ENCODE assay signal across 8 mouse cellular contexts in genomic region chr8:69395050-69395789, GRCm38 (mm10). TPM values are rescaled to one million over a fixed set of nuclear protein-coding genes. Genes with fewer than 3 reads are reported as not detected.
DNase-seq lines count a peak whose midpoint lies in the region; ATAC-seq and TF ChIP-seq lines count a peak whose summit lies in the region.

No protein-coding gene starts in this region.

- H3K9ac ChIP-seq in lung, embryonic 15.5 days = peak overlapping the region; percentile 94

- WGBS in hindbrain, embryonic 10.5 days = 2% methylated on average over 26 of the region's 26 CpGs
- under 1% methylated on average over 26 of the region's 26 CpGs for WGBS in lung, embryonic 15.5 days
- whole genome bisulfite sequencing in olfactory bulb, adult 2 months = under 1% methylated on average over 26 of the region's 26 CpGs

- peak overlapping the region; percentile 75 for H3K4me3 ChIP-seq in hindbrain, embryonic 10.5 days
- H3K4me3 ChIP-seq in lung, embryonic 15.5 days = peak overlapping the region; percentile 86
- H3K4me3 ChIP-seq in olfactory bulb, adult 2 months (ENCODE audit: insufficient read depth, low read depth, low read length) = peak overlapping the region; percentile 88

- no peaks in the 10 kb centered on the region for H3K27me3 ChIP-seq in hindbrain, embryonic 10.5 days (ENCODE audit: insufficient read depth, poor library complexity, severe bottlenecking)
- H3K27me3 ChIP-seq in lung, embryonic 15.5 days = no peaks in the 10 kb centered on the region

- peak; percentile 93 for DNase-seq in Muller cell, postnatal 12 days (ENCODE audit: inconsistent ontology term)
- peak; percentile 91 for DNase-seq in cerebellum, adult 8-10 months
- DNase-seq in frontal cortex, adult 2 months (ENCODE audit: extremely low spot score in 1 of 2, low spot score in 1 of 2) = peak; percentile 89 to 96
- peak; percentile 91 for DNase-seq in hindbrain, embryonic 10.5 days (ENCODE audit: low spot score)
- DNase-seq in layer of hippocampus, adult 9-10 months (ENCODE audit: low spot score) = peak; percentile 91
- DNase-seq in thymus, adult 18-20 months = peak; percentile 75 to 80

- TF ChIP-seq CTCF in olfactory bulb, adult 2 months (IDR thresholded peaks at IDR 0.05; ENCODE audit: insufficient read depth, low read depth, low read length) = no peak

- peak; percentile 98 for ATAC-seq in lung, embryonic 15.5 days (ENCODE audit: borderline replicate concordance, extremely low read depth, low FRiP score, low TSS enrichment)

- peaks cover 42% of the 10 kb centered on the region for H3K9me3 ChIP-seq in hindbrain, embryonic 10.5 days
- 0 out of 2 replicates have a peak, but pooled peaks cover 4% of the 10 kb centered on the region for H3K9me3 ChIP-seq in lung, embryonic 15.5 days

- H3K27ac ChIP-seq in hindbrain, embryonic 10.5 days = peak overlapping the region; percentile 97
- H3K27ac ChIP-seq in lung, embryonic 15.5 days = peak overlapping the region; percentile 98
- peak overlapping the region; percentile 91 for H3K27ac ChIP-seq in olfactory bulb, adult 2 months (ENCODE audit: insufficient read depth, low read depth, low read length)

- peak overlapping the region; percentile 63 for H3K4me2 ChIP-seq in lung, embryonic 15.5 days

- TF ChIP-seq POLR2A in olfactory bulb, adult 2 months (IDR thresholded peaks at IDR 0.05; ENCODE audit: insufficient read depth, low read depth, low read length) = peak; percentile 57

- H3K36me3 ChIP-seq in hindbrain, embryonic 10.5 days = peaks cover 42% of the 10 kb centered on the region
- H3K36me3 ChIP-seq in lung, embryonic 15.5 days = 0 out of 2 replicates have a peak, but pooled peaks cover 8% of the 10 kb centered on the region

- peaks cover 24% of the 10 kb centered on the region for H3K4me1 ChIP-seq in hindbrain, embryonic 10.5 days (replicated peaks)
- H3K4me1 ChIP-seq in lung, embryonic 15.5 days = peaks cover 9% of the 10 kb centered on the region; the same call in 1 of the 2 replicates
- H3K4me1 ChIP-seq in olfactory bulb, adult 2 months (ENCODE audit: control insufficient read depth, insufficient read depth, low read length) = peaks cover 7% of the 10 kb centered on the region; the same call in 1 of the 2 replicates

RNA-seq across cellular contexts. Expression of gene Gm9495, which starts 58.1 kb away (rescaled TPM):
- 0.15 and 0.16 TPM in 2 replicates for polyA plus RNA-seq in frontal cortex, adult 2 months (2012; rRNA removed)
- polyA plus RNA-seq in hindbrain, embryonic 10.5 days (2016; fragmentation: Nextera tagmentation; extraction: Ambion mirVana) = not detected in 2 replicates
- not detected in 2 replicates for polyA plus RNA-seq in lung, embryonic 15.5 days (2015; fragmentation: Nextera tagmentation; extraction: Ambion mirVana)
- polyA plus RNA-seq in olfactory bulb, adult 2 months (2012; ENCODE audit: insufficient read depth, insufficient read length, low replicate concordance, missing spikeins) = not detected in 2 replicates

Comparison
In these comparisons a context has a peak if more than half of its experiments do, and no peak if none do; other contexts are left out.
1. Peak in every context shown above with its lines: DNase-seq, ATAC-seq, H3K4me3 ChIP-seq and H3K27ac ChIP-seq.